Mouse (Mus musculus): ENCODE measurements around the gene Slain1.

DNA sequence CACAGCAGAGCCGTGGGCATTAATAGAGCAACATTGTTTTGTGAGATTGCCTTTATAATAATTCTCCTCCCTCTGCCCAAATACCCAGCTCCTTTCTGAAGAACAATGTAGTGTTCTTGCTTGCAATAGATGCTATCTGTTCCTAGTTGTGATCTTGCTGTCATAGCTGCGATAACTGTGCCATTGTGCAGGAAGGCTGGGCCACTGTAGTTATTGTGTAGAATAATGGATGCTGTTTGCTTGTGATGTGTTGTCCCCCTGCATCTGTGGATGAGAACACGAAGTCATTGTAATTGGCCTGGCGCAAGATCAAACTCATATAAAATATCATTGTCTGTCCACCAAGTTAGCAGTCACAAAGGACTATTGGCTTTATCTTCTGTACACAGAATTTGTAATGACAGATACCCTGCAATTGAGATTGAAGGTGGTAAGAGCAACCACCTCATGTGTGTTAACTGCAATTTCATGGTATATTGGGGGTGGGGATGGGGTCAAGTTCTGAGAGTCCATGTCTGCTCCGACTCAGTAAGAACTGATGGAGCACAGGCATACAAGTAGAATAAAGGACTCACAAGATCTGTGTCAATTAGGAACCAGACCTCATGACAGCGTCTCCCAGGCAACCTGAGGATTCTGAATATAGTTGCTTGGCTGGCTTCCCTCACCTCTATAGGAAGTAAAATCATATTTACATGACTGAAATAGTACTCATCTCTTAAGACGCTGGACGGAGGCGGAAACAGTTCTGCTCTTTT lies 32.8 kb downstream of the Slain1 start:
- TF ChIP-seq GATA1 (IDR thresholded peaks at IDR 0.05; ENCODE audit: low read length) (no peak), TAL1 (IDR thresholded peaks at IDR 0.05; ENCODE audit: low read length) (no peak)
